Mouse (Mus musculus): Measurements from ENCODE around the gene Hist1h2ac. TPM values are rescaled to one million over a fixed set of nuclear protein-coding genes. Genes with fewer than 3 reads are reported as not detected.
"Not testable (repeated sequence)": the region's sequence is repeated elsewhere in the genome, so short reads cannot be mapped to it uniquely, and the experiment has no call there.

The Hist1h2ac gene
- polyA plus RNA-seq, 1 experiment: 0.45 TPM

DNA sequence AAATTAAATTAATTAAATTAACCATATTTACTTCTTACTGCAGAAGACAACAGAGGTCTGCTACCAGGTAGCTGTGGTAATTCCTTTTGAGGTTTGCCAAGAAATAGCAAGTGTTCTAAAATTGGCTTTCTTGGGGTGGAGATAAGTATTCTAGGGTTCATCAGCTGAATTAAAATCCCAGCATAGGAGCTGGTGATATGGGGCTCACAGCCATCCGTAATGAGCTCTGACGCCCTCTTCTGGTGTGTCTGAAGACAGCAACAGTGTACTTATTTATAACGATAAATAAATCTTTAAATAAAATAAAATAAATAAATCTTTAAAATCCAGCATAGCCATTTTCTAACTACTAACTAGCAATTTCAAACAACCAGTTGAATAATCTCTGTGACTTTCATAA, 16.0 kb upstream of the Hist1h2ac start:
- no peak for DNase-seq (ENCODE audit: low spot score)

- no peak for DNase-seq (ENCODE audit: low spot score)
Observed at GRCm38 (mm10) chr13:23698996-23699395, 15.2 kb upstream of the Hist1h2ac start.

DNA sequence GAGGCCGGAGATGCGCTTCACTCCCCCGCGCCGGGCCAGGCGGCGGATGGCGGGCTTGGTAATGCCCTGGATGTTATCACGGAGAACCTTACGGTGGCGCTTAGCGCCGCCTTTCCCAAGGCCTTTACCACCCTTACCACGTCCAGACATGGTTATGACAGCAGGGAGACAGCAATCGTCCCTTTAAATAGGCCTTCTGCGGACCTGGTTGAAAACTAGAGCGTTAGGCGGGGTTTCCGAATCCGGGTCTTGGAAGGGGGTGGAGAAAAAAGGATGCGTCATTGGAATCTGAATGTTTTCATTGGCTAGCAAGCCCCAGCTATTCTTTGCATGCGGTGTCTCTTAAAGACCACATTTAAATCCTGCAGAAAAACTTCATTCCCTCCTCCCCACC, 14.5 kb upstream of the Hist1h2ac start, which contains the start of gene Hist1h4c:
TSS of gene Hist1h4c (minus strand) at position 155 of the 394 bp plus-strand sequence.
- DNase-seq (ENCODE audit: low spot score): peak; percentile 96

DNA sequence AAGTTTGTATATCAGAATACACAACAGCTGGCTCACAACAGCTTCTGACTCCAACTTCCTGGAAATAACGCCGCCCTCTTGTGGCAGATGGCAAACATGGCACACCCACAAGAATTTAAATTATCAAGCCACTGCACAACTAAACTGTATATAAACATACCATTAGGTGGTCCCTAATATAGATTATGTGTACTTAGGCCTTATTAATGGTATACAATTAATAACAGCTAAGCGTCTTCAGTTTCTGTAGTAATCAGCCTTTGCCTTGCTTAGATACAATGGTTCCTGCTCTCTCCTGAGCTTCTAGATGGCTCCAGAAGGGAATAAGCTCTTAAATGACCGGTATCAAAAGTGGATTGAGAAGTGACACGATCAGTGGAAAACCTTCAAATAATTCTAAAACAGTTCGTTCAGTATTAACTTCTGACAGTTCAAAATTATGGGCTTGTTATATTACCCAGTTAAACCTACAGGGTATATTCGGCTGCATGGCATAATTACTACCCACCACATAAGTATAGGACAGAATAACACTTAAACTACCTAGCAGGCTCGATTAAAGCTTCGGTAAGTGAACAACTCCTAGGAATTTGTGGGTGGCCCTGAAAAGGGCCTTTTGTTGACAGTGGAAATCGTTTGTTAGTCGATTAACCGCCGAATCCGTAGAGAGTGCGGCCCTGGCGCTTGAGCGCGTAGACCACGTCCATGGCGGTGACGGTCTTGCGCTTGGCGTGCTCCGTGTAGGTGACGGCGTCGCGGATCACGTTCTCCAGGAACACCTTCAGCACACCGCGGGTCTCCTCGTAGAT, 13.9 kb upstream of the Hist1h2ac start:
- DNase-seq (ENCODE audit: low spot score): no peak

- no peak for DNase-seq (ENCODE audit: low spot score)
Observed at GRCm38 (mm10) chr13:23696061-23696474, 12.3 kb upstream of the Hist1h2ac start.

DNA sequence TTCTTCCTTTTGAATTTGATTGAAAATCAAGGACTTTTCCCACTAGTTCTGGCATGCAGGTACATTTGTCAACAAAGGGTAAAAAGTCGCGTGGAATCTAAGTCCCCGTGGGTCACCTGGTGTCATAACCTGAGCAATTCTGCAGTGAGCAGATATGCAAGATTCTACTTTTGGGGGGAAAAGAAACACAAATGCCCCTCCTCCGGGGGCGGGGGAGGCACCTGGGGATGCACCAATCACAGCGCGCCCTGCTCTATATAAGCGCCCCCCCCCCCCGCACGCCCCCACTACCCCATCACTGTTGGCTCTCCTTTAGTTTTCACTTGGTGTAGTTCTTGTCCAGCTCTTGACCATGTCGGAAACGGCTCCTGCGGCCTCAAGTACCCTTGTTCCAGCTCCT, 11.8 kb upstream of the Hist1h2ac start, which contains the start of gene Hist1h1t:
TSS of gene Hist1h1t (plus strand) at position 301 of the 400 bp plus-strand sequence.
- no peak for DNase-seq (ENCODE audit: low spot score)

- DNase-seq (ENCODE audit: low spot score): no peak
Observed at GRCm38 (mm10) chr13:23694956-23695355, 11.2 kb upstream of the Hist1h2ac start.

- DNase-seq (ENCODE audit: low spot score): no peak
Observed at GRCm38 (mm10) chr13:23693856-23694440, 10.2 kb upstream of the Hist1h2ac start.

DNA sequence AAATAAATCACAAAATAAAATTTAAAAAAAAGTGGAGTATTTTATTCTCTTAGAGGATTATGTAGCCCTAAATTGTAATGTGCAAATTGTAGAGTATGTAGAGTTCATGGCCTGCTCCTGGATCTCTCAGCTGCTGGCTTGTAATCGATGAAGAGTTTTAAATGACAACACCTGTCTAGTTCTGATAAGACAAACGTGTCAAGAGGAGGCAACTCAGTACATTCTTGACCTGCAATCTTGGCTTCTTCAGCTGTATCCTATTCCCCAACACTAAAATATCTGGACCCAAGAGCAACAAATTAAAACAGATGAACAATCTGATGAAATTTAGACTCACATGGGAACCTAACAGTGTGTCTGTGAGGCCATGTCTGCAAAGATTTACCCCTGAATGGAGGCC, 5.7 kb upstream of the Hist1h2ac start:
- DNase-seq (ENCODE audit: low spot score): no peak

DNA sequence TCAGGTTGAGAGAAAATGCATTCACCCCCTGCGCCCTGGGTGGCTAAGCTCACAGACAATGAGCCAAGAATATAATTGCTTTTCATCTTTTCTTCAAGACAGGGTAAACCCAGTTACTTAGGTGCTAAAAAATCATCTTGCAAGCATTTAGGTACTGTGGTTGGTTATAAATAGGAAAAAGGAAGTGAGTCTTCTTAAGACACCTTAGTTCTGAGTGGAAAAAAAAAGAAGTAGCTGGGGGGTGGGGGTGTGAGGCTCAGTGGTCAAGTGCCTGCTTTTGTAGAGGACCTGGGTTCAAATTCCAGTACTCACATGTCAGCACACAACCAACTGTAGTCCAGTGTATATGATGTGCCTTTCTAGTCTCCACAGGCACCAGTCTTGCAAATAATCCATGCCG, 5.2 kb upstream of the Hist1h2ac start:
- DNase-seq (ENCODE audit: low spot score): no peak

- no peak for DNase-seq (ENCODE audit: low spot score)
Observed at GRCm38 (mm10) chr13:23687907-23688306, 4.2 kb upstream of the Hist1h2ac start.

- no peak for DNase-seq (ENCODE audit: low spot score)
Observed at GRCm38 (mm10) chr13:23687181-23687580, 3.4 kb upstream of the Hist1h2ac start.

- no peak for DNase-seq (ENCODE audit: low spot score)
Observed at GRCm38 (mm10) chr13:23685966-23686365, 2.2 kb upstream of the Hist1h2ac start.

DNA sequence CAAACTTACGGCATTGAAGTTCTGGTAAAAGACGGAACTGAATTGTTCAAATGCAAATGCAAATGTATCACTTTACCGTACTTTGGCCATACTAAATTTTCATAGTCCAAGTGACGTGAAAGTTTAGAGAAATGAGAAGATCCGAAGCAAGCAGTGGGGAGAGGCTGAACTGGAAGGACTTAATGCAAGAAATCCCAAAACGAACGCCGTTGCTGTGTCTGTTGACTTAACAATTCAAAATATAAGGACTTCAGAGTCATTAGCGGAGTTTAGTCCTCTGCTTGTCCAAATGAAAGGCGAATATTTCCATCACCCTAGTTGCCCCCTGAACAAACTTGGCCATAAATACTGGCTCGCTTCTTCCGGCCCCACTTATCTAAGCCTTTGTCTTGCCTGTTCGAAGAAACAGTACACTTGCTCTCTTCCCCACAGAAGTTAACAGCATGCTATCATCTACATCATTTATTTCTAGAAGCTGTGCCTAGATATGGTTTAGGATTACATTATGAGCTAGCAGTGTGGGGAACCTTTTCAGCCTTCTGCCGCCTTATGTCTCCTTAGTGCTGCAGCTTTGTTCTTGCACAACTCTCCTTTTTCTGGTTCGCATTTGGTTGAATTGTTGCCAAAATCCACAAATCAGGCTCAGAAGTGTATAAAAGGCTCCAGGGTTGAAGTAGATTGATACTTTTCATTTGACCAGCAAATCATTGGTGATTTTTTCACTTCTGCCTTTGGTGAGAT, 1.5 kb upstream of the Hist1h2ac start:
- DNase-seq (ENCODE audit: low spot score): no peak

- not testable (repeated sequence) for DNase-seq (ENCODE audit: low spot score)
Observed at GRCm38 (mm10) chr13:23684295-23684945, 672 bp upstream of the Hist1h2ac start.

DNA sequence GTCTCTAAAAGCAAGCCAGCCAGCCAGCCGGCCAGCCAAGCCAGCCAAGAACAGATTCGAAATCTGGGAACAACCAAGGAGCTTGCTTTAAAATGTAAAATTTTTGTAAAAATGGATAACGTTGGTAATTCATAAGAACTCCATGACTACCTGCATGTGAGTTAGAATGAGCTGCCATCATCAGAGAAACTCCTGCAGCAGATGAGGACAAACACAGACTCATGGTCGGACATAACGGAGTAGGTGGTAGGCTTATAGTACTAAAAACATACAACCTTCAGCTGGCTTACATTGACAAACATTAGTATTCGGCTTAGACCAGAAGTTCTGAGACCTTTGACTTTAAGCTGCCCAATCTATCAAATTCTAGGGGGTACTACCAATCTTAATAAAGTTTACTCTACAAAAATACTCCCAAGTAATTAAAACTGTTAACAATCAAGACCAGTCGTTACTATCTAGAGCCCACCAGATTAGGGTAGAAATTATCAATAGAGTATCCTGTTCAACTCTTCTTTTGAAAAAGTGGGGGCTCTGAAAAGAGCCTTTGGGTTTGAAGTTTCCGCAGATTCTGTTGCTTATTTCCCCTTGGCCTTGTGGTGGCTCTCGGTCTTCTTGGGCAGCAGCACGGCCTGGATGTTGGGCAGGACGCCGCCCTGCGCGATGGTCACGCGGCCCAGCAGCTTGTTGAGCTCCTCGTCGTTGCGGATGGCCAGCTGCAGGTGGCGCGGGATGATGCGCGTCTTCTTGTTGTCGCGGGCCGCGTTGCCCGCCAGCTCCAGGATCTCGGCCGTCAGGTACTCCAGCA, 597 bp downstream of the Hist1h2ac start:
- not testable (repeated sequence) for DNase-seq (ENCODE audit: low spot score)

DNA sequence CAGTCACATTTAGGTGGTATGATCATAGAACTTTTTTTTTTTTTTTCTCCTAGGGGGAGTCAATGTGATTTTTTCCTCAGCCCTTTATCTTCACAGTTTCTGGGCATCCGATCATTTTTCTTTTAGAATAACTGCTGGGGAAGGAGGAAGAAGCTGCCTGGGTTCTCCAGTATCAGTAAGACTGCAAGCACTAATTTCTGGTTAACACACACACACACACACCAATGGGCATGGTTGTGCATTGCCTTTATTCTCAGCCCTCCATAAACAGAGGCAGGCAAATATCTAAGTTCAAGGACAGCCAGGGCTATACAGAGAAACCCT, 1.2 kb downstream of the Hist1h2ac start:
- DNase-seq (ENCODE audit: low spot score): no peak

- DNase-seq (ENCODE audit: low spot score): no peak
Observed at GRCm38 (mm10) chr13:23681990-23682582, 1.7 kb downstream of the Hist1h2ac start.

- no peak for DNase-seq (ENCODE audit: low spot score)
Observed at GRCm38 (mm10) chr13:23662536-23662935, 21.2 kb downstream of the Hist1h2ac start.

DNA sequence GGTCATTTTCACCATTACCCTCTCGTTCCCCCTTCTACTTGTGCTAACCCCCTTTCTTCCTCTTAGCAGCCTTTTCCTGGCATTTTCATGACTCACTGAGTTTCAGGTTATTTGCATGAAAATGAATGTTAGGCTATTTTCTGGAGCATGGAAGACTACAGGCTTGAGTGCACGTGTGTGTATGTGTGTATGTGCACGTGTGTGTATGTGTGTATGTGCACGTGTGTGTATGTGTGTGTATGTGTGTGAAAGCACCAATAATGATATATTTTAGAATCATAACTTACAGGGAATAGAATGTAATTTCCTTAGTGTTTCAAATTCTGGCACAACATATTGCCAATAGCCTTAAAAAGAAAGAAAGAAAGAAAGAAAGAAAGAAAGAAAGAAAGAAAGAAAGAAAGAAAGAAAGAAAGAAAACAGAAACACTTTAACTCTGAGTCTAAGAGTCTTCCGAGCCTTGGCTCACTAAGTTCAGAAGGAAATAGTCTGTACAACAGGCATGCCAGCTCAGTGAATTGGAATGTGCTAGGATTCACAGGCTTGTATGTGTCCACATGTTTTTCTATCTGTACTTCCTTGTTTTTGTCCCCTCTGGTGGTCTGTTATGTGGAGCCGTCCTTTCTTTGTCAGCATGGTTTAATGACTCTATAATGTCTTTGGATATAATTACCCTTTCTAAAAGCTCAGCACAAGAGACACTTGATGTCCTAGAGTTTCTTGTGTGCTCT, 23.9 kb downstream of the Hist1h2ac start:
- no peak for DNase-seq (ENCODE audit: low spot score)
